Mouse (Mus musculus): ENCODE measurements around the gene Sacs.
A peak's percentile ranks its signal among the peaks of the same experiment; 100 is the strongest.
"Not testable (repeated sequence)": the region's sequence is repeated elsewhere in the genome, so short reads cannot be mapped to it uniquely, and the experiment has no call there.

The Sacs gene

GRCm38 (mm10) chr14:61137994-61138726, at the start of gene Sacs:
Gene Sacs (plus strand): TSS chr14:61138457.
- no peak for DNase-seq

DNA sequence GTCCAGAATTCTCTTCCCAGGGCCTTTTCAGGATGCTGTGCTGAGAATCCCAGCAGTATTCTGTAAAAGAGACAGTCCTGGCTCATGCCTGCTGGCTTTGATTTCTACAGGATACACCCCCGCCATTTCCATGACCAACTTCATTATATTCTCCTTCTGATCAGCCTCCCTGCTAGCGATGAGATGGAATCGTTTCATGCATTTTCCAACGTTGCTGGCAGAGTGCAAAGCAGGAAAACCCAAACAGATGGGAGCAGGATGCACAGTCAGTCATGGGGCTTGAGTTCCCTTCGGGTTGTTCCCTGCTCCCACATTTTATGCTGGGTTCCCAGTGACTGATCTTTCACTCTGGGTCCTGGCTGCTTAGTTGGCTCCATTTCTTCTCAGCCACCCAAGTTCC, 47.3 kb upstream of the Sacs start:
- no peak for DNase-seq

GRCm38 (mm10) chr14:61092073-61092472, 46.2 kb upstream of the Sacs start:
- DNase-seq, result no peak

DNA sequence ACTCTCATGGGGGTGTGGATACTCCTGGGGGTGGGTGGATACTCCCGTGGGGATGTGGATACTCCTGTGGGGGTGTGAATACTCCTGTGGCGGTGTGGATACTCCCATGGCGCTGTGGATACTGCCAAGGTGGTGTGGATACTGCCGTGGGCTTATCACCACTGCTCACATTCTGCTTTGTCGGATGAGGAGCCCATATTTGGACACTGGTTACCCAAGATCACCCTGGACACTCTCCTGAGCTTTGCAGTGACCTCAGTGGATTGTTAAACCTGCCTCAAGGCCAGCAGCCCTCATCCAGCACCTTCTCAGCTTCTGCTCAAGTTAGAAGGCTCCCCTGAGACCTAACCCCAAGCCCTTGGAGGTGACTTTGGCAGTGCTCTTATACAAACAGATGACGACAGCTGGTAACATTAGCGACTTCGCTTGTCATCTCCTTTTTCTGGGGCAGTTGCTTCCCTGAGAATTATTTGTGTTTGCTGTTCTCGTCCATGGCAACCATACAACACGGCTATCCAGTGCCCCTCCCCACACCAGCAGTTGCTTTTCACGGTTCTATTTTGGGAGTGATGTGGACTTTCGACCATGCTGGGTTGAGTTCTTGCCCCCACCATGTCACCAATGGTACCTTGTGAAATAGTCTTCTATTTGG, 40.2 kb upstream of the Sacs start:
- DNase-seq, result no peak

- no peak for DNase-seq
These were observed 37.5 kb upstream of the Sacs start for GRCm38 (mm10) chr14:61100736-61101135.

GRCm38 (mm10) chr14:61106404-61106803, 31.9 kb upstream of the Sacs start:
- DNase-seq, result no peak

DNA sequence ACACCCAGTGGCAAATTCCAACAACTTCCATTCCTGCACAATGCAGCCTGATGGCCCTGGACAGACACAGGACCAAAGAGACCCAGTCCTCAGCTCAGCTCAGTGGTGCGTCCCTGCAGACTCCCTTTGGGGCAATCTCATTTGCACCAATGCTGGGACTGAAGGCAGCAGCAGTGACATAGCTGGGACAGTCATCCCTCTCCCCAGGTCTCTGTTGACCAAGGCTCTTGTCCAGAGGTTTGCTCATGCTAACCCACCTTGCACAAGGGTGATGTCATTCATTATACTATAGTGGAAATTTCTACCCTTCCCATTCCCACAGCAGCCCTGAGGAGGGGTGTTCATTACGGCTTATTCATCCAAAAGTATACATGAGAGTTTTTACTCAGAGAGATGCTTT, 29.6 kb upstream of the Sacs start:
- DNase-seq, result no peak

DNA sequence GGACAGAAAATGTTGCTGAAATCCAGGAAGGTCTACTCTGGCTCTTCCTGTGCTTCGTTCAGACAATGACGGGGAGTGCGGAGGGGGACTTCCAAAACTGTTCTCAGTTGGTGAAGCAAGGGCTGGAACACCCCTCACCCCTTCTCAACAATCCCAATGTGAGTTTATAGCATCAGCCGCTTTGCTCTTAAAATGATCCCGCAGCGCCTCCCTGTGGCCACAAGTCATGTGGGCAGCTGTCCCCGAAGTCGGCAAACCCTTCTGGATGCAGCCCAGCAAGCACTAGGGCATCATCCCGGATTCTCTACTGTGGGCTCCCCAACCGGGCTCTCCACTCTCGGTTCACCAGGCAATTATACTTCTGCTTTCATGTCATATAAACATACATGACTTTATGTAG, 25.9 kb upstream of the Sacs start:
- peak; percentile 64 for DNase-seq

- no peak for DNase-seq
These were observed 13.5 kb upstream of the Sacs start for GRCm38 (mm10) chr14:61124755-61125154.

DNA sequence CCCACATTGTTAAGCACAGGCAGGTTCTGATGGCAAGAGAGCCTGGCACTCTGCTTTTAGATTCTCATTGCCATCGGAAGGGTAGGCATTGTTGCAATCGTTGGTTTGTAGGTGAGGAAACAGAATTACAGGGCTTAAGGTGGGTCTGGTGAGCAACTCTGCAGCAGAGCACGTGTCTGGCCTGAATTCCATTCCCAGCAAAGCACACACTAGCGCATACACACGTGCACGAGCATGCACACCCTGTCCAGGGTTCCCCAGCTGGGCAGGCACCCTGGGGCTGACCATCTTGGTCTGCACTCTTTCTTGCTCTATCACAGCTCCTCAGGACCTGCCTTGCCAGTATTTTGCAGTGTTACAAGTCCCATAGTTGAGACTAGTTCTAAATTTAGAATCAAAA, 13.1 kb upstream of the Sacs start:
- no peak for DNase-seq

DNA sequence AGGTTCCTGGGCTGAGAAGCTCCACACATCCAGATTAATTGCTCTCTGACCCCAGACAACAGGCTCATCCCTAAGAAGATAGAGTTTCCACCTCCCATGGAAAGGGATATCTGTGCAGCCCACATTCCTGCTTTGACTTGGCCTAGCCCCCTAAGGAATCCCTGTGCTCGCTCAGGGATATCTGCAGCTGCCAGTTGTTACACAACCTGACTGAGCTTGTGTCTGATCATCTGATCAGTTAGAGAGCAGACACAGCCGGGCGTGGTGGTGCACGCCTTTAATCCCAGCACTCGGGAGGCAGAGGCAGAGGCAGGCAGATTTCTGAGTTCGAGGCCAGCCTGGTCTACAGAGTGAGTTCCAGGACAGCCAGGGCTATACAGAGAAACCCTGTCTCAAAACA, 10.9 kb upstream of the Sacs start:
- DNase-seq, result not testable (repeated sequence)

DNA sequence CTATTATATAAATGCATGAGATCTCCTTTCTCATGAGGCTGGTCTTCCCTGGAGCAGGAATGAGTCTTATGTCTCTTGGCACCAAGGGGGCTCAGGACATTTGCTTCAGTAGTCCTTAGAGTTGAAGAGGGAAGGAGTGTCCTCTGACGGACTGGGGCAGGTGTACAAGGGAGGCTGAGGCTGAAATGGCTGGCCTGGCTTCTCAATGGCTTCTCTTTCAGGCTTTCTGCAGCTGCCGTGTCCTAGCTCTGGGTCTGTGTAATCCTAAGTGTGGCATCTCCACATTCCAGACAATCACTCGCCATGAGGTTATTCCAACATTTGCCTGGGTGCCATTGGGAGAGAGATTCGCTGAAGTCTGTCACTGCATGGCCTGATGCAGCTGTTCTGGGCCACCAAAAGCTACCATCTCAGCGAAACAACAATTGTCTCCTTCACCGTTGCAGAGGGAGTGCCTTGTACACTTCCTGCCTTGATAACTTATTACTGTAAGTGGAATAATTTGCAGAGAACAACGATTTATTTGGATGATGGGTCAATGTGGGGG, 9.2 kb upstream of the Sacs start:
- no peak for DNase-seq

DNA sequence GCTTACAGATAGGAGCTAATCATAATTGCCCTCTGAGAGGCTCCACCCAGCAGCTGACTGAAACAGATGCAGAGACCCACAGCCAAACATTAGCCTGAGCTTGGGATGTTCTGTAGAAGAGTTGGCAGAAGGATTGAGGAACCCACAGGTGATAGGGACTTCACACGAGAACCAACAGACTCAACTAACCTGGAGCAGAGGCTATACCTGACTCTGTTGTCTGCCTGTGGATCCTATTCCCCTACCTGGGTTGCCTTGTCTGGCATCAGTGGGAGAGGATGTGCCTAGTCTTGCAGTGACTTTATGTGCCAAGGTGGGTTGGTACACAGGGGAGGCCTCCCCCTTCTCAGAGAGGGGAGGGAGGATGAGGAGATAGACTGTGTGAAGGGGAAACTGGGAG, 5.7 kb upstream of the Sacs start:
- no peak for DNase-seq

GRCm38 (mm10) chr14:61134381-61135030, 3.8 kb upstream of the Sacs start:
- no peak for DNase-seq

DNA sequence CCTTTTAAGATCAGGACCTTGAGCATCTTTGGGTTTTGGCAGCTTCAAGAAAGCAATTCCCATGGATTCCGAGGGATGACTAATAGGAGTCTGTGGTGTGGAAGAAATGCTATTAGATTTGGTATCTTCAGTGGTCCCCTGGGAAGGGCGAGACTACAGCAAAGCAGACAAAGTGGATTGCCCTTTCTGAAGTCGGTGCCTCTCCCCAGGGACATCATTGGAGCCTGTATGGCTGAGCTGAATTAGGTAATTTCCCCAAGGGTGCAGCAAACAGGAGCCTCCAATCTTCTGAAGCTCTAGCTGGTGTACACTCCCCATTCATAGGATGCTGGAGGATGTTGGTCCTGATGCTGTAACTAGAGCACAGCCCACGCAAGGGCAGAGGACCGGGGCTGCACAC, 847 bp upstream of the Sacs start:
- DNase-seq, result no peak

- no peak for DNase-seq
These were observed 440 bp downstream of the Sacs start for GRCm38 (mm10) chr14:61138727-61139067.

DNA sequence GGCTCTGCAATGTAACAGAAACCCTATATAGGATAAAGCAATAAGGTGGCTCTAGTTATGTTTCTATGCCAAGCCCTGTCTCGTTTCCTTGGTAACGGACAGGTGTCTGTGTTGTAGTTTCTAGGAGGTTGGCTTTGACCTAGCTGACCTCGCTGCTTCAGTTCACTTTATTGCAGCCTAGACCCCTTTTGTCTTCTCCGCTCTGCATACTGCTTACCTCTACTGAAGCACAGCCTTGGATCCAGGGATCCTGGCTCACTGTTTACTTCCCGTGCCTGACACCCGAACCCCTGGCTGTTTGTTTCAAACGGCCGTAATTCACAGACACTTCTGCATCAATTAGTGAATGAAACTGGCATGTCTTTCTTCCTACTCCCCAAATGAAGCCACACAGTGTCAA, 5.1 kb downstream of the Sacs start:
- no peak for DNase-seq

- peak; percentile 25 for DNase-seq
These were observed 5.6 kb downstream of the Sacs start for GRCm38 (mm10) chr14:61143869-61144268.

- DNase-seq, result not testable (repeated sequence)
These were observed 12.2 kb downstream of the Sacs start for GRCm38 (mm10) chr14:61150416-61150815.

DNA sequence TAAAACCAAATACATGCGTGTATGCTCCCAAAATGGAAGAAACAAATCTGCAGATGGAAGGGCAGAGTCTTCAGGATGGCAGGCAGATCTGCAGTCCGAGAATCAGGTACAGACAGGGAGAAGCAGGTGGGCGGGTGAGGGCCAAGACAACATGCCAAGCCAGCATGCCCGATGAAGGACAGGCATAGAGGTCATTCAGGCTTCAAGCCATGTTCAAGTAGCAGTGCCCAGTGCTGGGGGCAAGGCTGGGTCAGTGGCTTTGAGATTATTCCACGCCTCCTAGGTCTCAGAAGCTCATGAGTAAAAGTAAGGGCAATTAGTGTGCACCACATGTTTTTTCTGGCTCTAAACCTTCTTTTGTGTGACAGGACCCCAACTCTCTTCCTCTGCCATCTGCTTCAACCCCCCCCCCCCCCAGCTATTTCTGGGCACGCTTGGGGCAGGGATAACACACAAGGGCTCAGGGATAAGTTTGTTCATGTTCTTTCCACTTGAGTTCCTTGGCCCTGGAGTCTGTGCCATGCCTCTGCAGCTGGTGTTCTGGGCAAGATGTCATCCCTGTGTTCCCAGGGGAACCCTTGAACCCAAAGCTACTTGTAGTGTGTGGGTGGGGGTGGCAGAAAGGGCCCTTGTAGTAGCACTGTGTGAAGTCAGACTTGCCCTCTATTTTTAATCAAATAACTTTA, 16.8 kb downstream of the Sacs start:
- no peak for DNase-seq

DNA sequence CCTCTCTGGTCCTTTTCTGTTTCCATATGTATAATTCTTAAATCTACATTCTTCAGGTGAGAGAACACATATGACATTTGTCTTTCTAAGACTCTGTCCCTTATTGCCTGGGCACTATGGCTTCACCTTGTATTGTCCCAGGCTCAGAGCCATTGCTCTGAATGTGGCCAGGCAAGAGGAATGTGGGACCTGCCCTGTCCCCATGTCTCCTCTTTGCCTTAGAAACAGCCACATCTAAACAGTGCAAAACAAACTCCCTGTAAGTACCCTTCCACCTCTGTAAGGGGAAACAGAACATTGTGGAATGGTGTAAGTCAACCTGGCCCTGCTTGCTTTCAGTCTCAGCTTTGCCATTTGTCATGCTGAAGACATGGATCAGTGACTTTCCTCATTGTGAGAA, 17.4 kb downstream of the Sacs start:
- DNase-seq, result no peak

GRCm38 (mm10) chr14:61157426-61157825, 19.2 kb downstream of the Sacs start:
- DNase-seq, result not testable (repeated sequence)

GRCm38 (mm10) chr14:61160920-61161319, 22.7 kb downstream of the Sacs start:
- no peak for DNase-seq

Data from kidney, adult 18-20 months (tissue).